Mouse (Mus musculus) spleen, postnatal 14 days (tissue): ENCODE measurements around the gene Prkab1.

Source experiments
- DNase-seq, 2 experiments: peaks; one replicate each; pipeline ENCODE4 v3.0.0; 2021 to 2022; ENCODE audit warnings: low spot score in 2 of 2

Prkab1 gene

GRCm38 (mm10) chr5:116018196-116018595, 6.1 kb downstream of the Prkab1 start:
- no peak for DNase-seq

- DNase-seq: no peak
Observed at GRCm38 (mm10) chr5:116017391-116017790, 6.9 kb downstream of the Prkab1 start.

GRCm38 (mm10) chr5:116016542-116016941, 7.8 kb downstream of the Prkab1 start:
- no peak for DNase-seq

GRCm38 (mm10) chr5:116014237-116014636, 10.1 kb downstream of the Prkab1 start:
- no peak for DNase-seq

GRCm38 (mm10) chr5:116013821-116014220, 10.5 kb downstream of the Prkab1 start:
- no peak for DNase-seq

- DNase-seq: no peak
Observed at GRCm38 (mm10) chr5:116012503-116012902, 11.8 kb downstream of the Prkab1 start.

- DNase-seq: no peak
Observed at GRCm38 (mm10) chr5:116011700-116012099, 12.6 kb downstream of the Prkab1 start.

- no peak for DNase-seq
Observed at GRCm38 (mm10) chr5:116009884-116010627, 14.3 kb downstream of the Prkab1 start.

- DNase-seq: no peak
Observed at GRCm38 (mm10) chr5:116009091-116009851, 15.0 kb downstream of the Prkab1 start.

GRCm38 (mm10) chr5:116007723-116008122, 16.6 kb downstream of the Prkab1 start:
- no peak for DNase-seq

- no peak for DNase-seq
Observed at GRCm38 (mm10) chr5:116006324-116007099, 17.8 kb downstream of the Prkab1 start.

GRCm38 (mm10) chr5:116004271-116004670, 20.0 kb downstream of the Prkab1 start:
- DNase-seq: no peak

- DNase-seq: no peak
Observed at GRCm38 (mm10) chr5:116003825-116004224, 20.5 kb downstream of the Prkab1 start.

- DNase-seq: no peak
Observed at GRCm38 (mm10) chr5:116003154-116003553, 21.2 kb downstream of the Prkab1 start.

- DNase-seq: no peak
Observed at GRCm38 (mm10) chr5:115997376-115997775, 26.9 kb downstream of the Prkab1 start.

GRCm38 (mm10) chr5:115994101-115994500, 30.2 kb downstream of the Prkab1 start:
- DNase-seq: no peak

- no peak for DNase-seq
Observed at GRCm38 (mm10) chr5:115991717-115992116, 32.6 kb downstream of the Prkab1 start.

GRCm38 (mm10) chr5:115987284-115987683, 37.0 kb downstream of the Prkab1 start:
- no peak for DNase-seq

GRCm38 (mm10) chr5:115985101-115985500, 39.2 kb downstream of the Prkab1 start:
- no peak for DNase-seq

GRCm38 (mm10) chr5:115984392-115984791, 39.9 kb downstream of the Prkab1 start:
- DNase-seq: no peak

GRCm38 (mm10) chr5:115982671-115983373, 41.5 kb downstream of the Prkab1 start:
- DNase-seq: no peak

GRCm38 (mm10) chr5:115980537-115980936, 43.8 kb downstream of the Prkab1 start:
- no peak for DNase-seq
